Mouse (Mus musculus) T-helper 2 cell (primary cell): ENCODE measurements around the gene Txn2.

Experiments
- in situ Hi-C: fragments of 300-600 bp; cut with MboI, MseI; formaldehyde crosslinking; loops from one replicate; pipeline ENCODE4 v1.15.1; 2025; ENCODE audit warnings: high pct_unique_total_duplicates

The Txn2 gene

GRCm38 (mm10) chr15:77907646-77908518, 20.9 kb downstream of the Txn2 start:
- in situ Hi-C loops: loop anchor here (5.0 kb wide), 1 partner anchor 136 kb away; no protein-coding TSS in a partner anchor

- in situ Hi-C loops: loop anchor here (5.0 kb wide), 1 partner anchor 134 kb away; no protein-coding TSS in a partner anchor
Observed at GRCm38 (mm10) chr15:77906545-77906944, 22.3 kb downstream of the Txn2 start.

DNA sequence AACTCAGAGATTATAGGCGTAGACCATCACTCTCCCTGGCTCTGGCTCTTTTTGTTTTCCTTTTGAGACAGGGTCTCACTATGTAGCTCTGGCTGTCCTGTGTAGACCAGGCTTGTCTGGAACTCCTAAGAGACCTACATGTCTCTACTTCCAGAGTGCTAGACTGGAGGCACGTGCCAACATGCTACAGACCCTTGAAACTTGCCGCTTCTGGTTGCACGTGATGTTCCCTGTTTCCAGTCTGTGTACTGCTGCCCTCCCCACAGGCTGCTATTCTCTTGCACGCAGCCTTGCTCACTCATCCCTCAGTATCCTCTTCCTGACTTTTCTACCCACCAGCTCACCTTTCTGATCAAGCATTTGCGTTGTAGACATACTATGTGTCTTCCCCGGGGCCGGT, 22.7 kb downstream of the Txn2 start:
- in situ Hi-C loops: loop anchor here (5.0 kb wide), 1 partner anchor 134 kb away; no protein-coding TSS in a partner anchor

GRCm38 (mm10) chr15:77905275-77905970, 23.4 kb downstream of the Txn2 start:
- in situ Hi-C loops: loop anchor here (5.0 kb wide), 1 partner anchor 133 kb away; no protein-coding TSS in a partner anchor

DNA sequence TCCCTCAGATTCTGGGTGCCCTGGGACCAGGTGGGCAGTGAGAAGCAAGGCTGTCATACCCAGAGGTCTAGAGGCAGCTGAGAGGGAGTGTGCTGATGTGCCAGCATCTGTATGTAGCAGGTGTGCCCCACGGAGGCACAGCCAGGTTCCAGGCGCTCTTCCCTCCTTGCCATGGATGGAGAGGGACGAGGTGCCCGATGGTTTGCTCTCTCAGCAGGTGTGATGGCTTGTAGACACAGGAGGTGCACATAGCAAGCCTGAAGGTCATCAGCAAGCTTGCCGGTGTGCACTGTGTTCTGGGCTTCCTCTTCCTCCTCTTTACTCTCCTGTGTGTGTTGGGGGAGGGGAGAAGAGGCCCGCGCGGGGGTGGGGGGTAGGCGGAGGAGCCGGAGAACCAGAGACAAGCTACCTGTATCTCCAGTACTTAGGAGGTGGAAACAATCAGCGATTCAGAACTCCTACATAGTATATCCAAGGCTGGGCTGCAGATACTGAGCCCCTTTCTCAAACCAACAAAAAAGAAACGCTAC, 24.4 kb downstream of the Txn2 start:
- in situ Hi-C loops: no loop called here

DNA sequence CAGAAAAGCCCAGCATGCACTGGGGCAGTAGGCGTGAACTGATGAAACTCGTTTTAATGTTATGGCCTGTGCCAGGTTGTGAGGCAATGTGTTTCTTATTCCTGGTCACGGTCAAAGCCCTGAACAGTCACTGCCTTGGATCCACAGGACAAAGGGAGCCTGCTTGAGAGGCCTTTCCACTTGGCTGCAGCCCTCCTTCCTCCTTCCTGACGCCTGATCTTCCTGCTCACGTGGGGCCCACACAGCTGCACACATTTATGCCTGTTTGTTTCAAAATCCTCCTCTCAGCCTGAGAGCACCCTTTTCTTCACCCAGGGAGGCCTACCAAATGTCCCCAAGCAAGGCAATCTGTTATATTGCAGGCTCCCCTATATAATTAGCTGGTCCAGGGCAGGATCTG, 25.6 kb downstream of the Txn2 start:
- in situ Hi-C loops: no loop called here

DNA sequence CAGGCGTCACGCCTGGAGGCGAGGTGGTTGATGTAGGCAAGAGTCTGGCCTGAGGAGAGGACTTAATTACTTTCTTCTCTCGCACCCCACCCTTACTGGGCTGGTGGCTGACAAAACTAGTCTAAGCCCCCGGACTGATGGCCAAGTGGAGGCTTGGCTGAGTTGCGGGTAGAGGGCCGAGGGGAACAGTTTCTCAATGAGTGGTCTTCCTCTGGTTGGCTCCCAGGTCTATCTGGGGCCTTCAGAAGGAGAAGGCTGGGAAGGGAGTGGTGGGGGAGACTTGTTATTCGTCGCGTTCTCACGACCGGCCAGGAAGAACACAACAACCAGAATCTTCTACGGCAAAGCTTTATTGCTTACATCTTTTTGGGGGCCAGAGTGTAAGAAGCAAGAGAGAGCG, 33.9 kb downstream of the Txn2 start:
- in situ Hi-C loops: no loop called here

DNA sequence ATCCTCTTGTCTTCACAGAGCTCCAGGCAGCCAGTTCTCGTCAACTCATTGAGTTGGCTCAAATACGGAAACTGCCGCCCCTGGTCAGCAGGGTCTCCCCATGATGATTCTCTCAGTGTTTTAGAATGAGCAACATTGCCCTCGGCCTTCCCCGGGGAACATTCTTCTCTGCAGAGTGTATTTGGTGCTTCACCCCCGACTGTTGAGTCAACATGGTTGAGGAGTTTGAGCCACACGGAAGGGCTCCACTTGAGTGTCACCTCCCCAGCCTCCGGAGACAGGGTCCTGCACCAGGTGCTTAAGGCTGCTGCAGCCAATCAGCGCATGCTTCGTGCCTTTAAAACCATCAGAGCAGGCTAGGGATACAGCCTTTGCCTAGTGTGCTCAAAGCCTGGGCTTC, 35.5 kb downstream of the Txn2 start:
- in situ Hi-C loops: no loop called here

GRCm38 (mm10) chr15:77892420-77892819, 36.4 kb downstream of the Txn2 start:
- in situ Hi-C loops: no loop called here

GRCm38 (mm10) chr15:77891766-77892165, 37.0 kb downstream of the Txn2 start:
- in situ Hi-C loops: no loop called here

GRCm38 (mm10) chr15:77889761-77890422, 38.9 kb downstream of the Txn2 start:
- in situ Hi-C loops: no loop called here

GRCm38 (mm10) chr15:77888286-77888685, 40.5 kb downstream of the Txn2 start:
- in situ Hi-C loops: no loop called here

DNA sequence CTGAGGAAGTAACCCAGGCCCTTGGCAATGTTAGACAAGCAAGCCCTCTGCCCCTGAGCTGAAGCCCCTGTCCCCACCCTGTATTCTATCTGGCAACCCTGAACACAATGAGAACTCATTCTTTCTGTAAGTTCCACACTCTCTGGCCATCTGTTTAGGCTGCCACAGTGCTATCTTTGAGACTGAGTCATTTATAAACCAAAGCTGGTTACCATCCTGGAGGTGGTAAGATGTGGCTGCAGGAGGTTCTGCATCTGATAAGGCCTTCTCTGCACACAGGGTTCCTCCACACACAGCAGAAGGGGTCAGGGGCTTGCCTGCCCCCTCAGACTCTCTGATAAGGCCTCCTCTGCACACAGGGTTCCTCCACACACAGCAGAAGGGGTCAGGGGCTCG, 41.7 kb downstream of the Txn2 start:
- in situ Hi-C loops: no loop called here

- in situ Hi-C loops: no loop called here
Observed at GRCm38 (mm10) chr15:77886369-77887092, 42.3 kb downstream of the Txn2 start.

GRCm38 (mm10) chr15:77885945-77886344, 42.9 kb downstream of the Txn2 start:
- in situ Hi-C loops: no loop called here

- in situ Hi-C loops: no loop called here
Observed at GRCm38 (mm10) chr15:77885159-77885558, 43.6 kb downstream of the Txn2 start.

- in situ Hi-C loops: no loop called here
Observed at GRCm38 (mm10) chr15:77883697-77884010, 45.2 kb downstream of the Txn2 start.

- in situ Hi-C loops: no loop called here
Observed at GRCm38 (mm10) chr15:77882797-77883696, 45.8 kb downstream of the Txn2 start.

DNA sequence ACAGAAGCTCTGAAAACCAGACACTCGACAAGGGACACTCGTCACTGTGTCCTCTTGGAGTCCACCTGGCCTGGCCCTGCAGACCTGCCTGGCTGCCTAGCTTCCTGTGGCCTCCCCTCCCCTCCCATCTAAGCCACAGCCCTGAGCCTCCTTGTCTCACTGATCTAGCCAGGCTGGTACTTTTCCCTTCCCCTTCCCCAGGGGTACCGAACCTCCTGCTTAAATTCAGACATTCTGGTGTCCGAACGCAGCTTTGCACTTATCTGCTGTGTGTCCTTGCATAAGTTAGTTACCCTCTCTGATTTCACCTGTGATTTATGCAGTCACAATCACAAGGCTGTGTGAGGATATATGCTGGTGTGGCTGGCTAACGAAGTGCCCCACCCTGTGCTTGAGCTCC, 46.5 kb downstream of the Txn2 start:
- in situ Hi-C loops: no loop called here

DNA sequence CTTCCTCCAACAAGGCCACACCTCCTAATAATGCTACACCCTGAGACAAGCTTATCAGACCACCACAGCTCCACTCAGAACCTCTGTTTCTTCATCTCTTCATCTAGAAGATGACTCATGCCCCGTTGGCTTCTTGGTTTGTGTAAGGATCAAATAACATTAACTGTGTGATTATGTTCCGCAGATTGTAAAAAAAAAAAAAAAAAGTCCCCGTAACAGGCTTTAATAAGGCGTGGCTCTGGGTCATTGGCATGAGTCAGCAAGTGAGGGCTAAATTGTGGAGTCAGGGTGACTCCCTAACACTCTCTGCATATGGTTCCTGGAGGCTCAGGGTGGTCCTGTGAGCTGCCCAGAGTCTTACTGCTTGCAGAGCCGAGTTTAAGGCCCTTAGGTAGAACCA, 47.1 kb downstream of the Txn2 start:
- in situ Hi-C loops: no loop called here
